Mouse (Mus musculus): ENCODE data around the gene Rcan1.

Gene Rcan1

GRCm38 (mm10) chr16:92397745-92398573 lies 72.7 kb downstream of the Rcan1 start:
- DNase-seq: no peak

GRCm38 (mm10) chr16:92393732-92394131 lies 76.9 kb downstream of the Rcan1 start:
- DNase-seq: no peak

GRCm38 (mm10) chr16:92387692-92388091 lies 83.0 kb downstream of the Rcan1 start:
- no peak for DNase-seq

- DNase-seq: peak; percentile 26 to 43
Measured at GRCm38 (mm10) chr16:92385062-92385461, 85.6 kb downstream of the Rcan1 start.

- DNase-seq: no peak
Measured at GRCm38 (mm10) chr16:92383412-92383811, 87.3 kb downstream of the Rcan1 start.

GRCm38 (mm10) chr16:92382508-92382907 lies 88.2 kb downstream of the Rcan1 start:
- DNase-seq: no peak

- no peak for DNase-seq
Measured at GRCm38 (mm10) chr16:92381092-92381491, 89.6 kb downstream of the Rcan1 start.

GRCm38 (mm10) chr16:92376976-92377375 lies 93.7 kb downstream of the Rcan1 start:
- DNase-seq: no peak

GRCm38 (mm10) chr16:92371623-92372022 lies 99.0 kb downstream of the Rcan1 start:
- DNase-seq: no peak

GRCm38 (mm10) chr16:92369260-92369659 lies 101.4 kb downstream of the Rcan1 start:
- no peak for DNase-seq

GRCm38 (mm10) chr16:92365477-92365876 lies 105.2 kb downstream of the Rcan1 start:
- no peak for DNase-seq

GRCm38 (mm10) chr16:92360711-92361110 lies 110.0 kb downstream of the Rcan1 start:
- no peak for DNase-seq

- no peak for DNase-seq
Measured at GRCm38 (mm10) chr16:92359229-92359628, 111.4 kb downstream of the Rcan1 start, which contains the start of gene Kcne1. Kcne1 (minus strand) TSS chr16:92359468.

- no peak for DNase-seq
Measured at GRCm38 (mm10) chr16:92358734-92359133, 111.9 kb downstream of the Rcan1 start.

GRCm38 (mm10) chr16:92357566-92357965 lies 113.1 kb downstream of the Rcan1 start:
- no peak for DNase-seq

- DNase-seq: no peak
Measured at GRCm38 (mm10) chr16:92357023-92357422, 113.6 kb downstream of the Rcan1 start.

- no peak for DNase-seq
Measured at GRCm38 (mm10) chr16:92355982-92356381, 114.7 kb downstream of the Rcan1 start.

GRCm38 (mm10) chr16:92355366-92355765 lies 115.3 kb downstream of the Rcan1 start:
- no peak for DNase-seq

- DNase-seq: no peak
Measured at GRCm38 (mm10) chr16:92353897-92354296, 116.8 kb downstream of the Rcan1 start.

GRCm38 (mm10) chr16:92353295-92353694 lies 117.4 kb downstream of the Rcan1 start:
- no peak for DNase-seq

GRCm38 (mm10) chr16:92348941-92349340 lies 121.7 kb downstream of the Rcan1 start:
- no peak for DNase-seq

GRCm38 (mm10) chr16:92346297-92346916 lies 124.3 kb downstream of the Rcan1 start:
- DNase-seq: no peak

GRCm38 (mm10) chr16:92345177-92345576 lies 125.5 kb downstream of the Rcan1 start:
- no peak for DNase-seq
